Mouse (Mus musculus) kidney, embryonic 15.5 days (tissue): Measurements from ENCODE around the gene Timm23. TPM values are rescaled to one million over a fixed set of nuclear protein-coding genes. Genes with fewer than 3 reads are reported as not detected.
"Not testable (repeated sequence)": the region's sequence is repeated elsewhere in the genome, so short reads cannot be mapped to it uniquely, and the experiment has no call there.

ENCODE experiments used
- ATAC-seq: fragments of 200-750 bp; cut with Nextera tagmentation; replicated peaks from 2 replicates; pipeline ENCODE4 v1.8.0; 2017; ENCODE audit warnings: moderate TSS enrichment; ENCODE audit not compliant: low FRiP score
- H3K27ac ChIP-seq: fragments of 300-500 bp; sonication (generic); 2 replicates; pipeline ENCODE4 v1.5.1; 2015; ENCODE audit warnings: mild to moderate bottlenecking, inconsistent platforms
- H3K27me3 ChIP-seq: fragments of 300-500 bp; sonication (generic); 2 replicates; pipeline ENCODE4 v1.6.1; 2015; ENCODE audit warnings: inconsistent platforms
- H3K36me3 ChIP-seq: fragments of 300-500 bp; sonication (generic); 2 replicates; pipeline ENCODE4 v1.6.1; 2015; ENCODE audit warnings: inconsistent platforms
- H3K4me1 ChIP-seq: fragments of 300-500 bp; sonication (generic); 2 replicates; pipeline ENCODE4 v1.6.1; 2015; ENCODE audit warnings: inconsistent platforms
- H3K4me2 ChIP-seq: fragments of 300-500 bp; sonication (generic); 2 replicates; pipeline ENCODE4 v1.6.1; 2015; ENCODE audit warnings: moderate library complexity, mild to moderate bottlenecking, inconsistent platforms
- H3K4me3 ChIP-seq: fragments of 300-500 bp; sonication (generic); replicated peaks from 2 replicates; pipeline ENCODE4 v1.5.1; 2015; ENCODE audit warnings: mild to moderate bottlenecking, inconsistent platforms
- H3K9ac ChIP-seq: fragments of 300-500 bp; sonication (generic); 2 replicates; pipeline ENCODE4 v1.6.1; 2015; ENCODE audit warnings: mild to moderate bottlenecking, inconsistent platforms
- H3K9me3 ChIP-seq: fragments of 300-500 bp; sonication (generic); replicated peaks from 2 replicates; pipeline ENCODE4 v1.6.1; 2016; ENCODE audit warnings: inconsistent platforms
- WGBS: fragments of 180-500 bp; shearing (Covaris S2); methylation state at CpG from one replicate; pipeline ENCODE4 v1.1.7; 2015; ENCODE audit warnings: mixed read lengths; 5-methylcytosine and 5-hydroxymethylcytosine counted together
- polyA plus RNA-seq: library from polyadenylated mRNA; unstranded; fragments of >200 nt; fragmentation: Nextera tagmentation; extraction: Ambion mirVana; gene quantifications from 2 replicates; pipeline ENCODE4 v1.2.1, GENCODE M21; 2015

Timm23 gene
- 300 and 306 TPM in 2 replicates for polyA plus RNA-seq

DNA sequence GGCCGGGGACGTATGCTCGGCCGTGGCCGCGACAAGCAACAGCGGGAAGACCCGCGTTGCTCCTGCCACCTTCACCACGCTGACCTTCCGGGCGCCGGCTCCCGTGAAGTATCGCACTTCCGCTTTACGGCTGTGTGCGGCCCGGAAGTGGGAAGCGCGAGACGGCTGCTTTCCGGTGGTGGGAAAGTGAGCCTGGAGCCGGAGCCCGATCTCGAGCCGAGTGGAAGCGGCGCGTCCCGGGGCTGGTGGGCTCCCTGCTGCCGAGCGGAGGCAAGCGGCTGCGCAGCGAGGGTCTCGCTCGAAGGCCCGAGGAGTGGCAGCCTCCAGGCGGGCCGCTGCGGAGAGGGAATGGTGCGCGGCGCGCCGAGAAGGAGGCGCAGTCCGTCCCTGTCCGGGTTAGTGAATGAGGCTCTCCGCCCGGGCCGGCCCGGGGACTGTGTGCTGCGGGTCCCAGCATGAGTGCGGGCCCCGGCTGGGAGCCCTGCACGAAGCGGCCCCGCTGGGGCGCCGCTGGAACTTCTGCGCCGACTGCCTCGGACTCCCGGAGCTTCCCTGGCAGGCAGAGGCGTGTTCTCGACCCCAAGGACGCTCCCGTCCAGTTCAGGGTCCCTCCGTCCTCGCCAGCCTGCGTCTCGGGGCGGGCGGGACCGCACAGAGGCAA lies at the start of gene Timm23, which contains the start of gene Parg:
TSS of gene Timm23 (minus strand) at position 108 of the 661 bp plus-strand sequence.
TSS of gene Parg (plus strand) at position 159 of the 661 bp plus-strand sequence.
- peak; percentile 96 for ATAC-seq
- Histone ChIP-seq H3K27me3 (no peaks in the 10 kb centered on the region), H3K9me3 (no peaks in the 10 kb centered on the region), H3K36me3 (peaks cover 30% of the 10 kb centered on the region), H3K4me3 (peak within 1 kb of the TSS; percentile 99), H3K9ac (peak within 1 kb of the TSS; percentile 98), H3K27ac (peak within 1 kb of the TSS; percentile 82), H3K4me1 (peaks cover 28% of the 10 kb centered on the region), H3K4me2 (peak within 1 kb of the TSS; percentile 84)
- WGBS = under 1% methylated on average over 76 of the region's 77 CpGs

GRCm38 (mm10) chr14:32249616-32250015 lies 47.9 kb upstream of the Timm23 start:
- Histone ChIP-seq H3K36me3 (peaks cover 12% of the 10 kb centered on the region), H3K27ac (no peak overlapping the region), H3K4me2 (no peak overlapping the region), H3K9ac (no peak overlapping the region), H3K27me3 (no peaks in the 10 kb centered on the region), H3K4me3 (no peak overlapping the region), H3K9me3 (no peaks in the 10 kb centered on the region), H3K4me1 (no peaks in the 10 kb centered on the region)
- WGBS = 77% methylated on average over 6 of the region's 6 CpGs
- no peak for ATAC-seq

- WGBS = 27% methylated on average over 2 of the region's 2 CpGs
- peaks cover 22% of the 10 kb centered on the region for H3K36me3 ChIP-seq
- H3K4me3 ChIP-seq = no peak overlapping the region
- no peaks in the 10 kb centered on the region for H3K9me3 ChIP-seq
- H3K4me2 ChIP-seq = no peak overlapping the region
- no peak overlapping the region for H3K27ac ChIP-seq
- H3K9ac ChIP-seq = no peak overlapping the region
- no peaks in the 10 kb centered on the region for H3K4me1 ChIP-seq
- no peaks in the 10 kb centered on the region for H3K27me3 ChIP-seq
- no peak for ATAC-seq
These were observed 44.3 kb upstream of the Timm23 start for GRCm38 (mm10) chr14:32246019-32246418.

- no peak for ATAC-seq
- no peak overlapping the region for H3K27ac ChIP-seq
- H3K36me3 ChIP-seq = peaks cover 40% of the 10 kb centered on the region
- WGBS = 69% methylated on average over 4 of the region's 4 CpGs
- no peaks in the 10 kb centered on the region for H3K27me3 ChIP-seq
- H3K9me3 ChIP-seq = no peaks in the 10 kb centered on the region
- no peak overlapping the region for H3K9ac ChIP-seq
- H3K4me2 ChIP-seq = no peak overlapping the region
- H3K4me3 ChIP-seq = no peak overlapping the region
- H3K4me1 ChIP-seq = no peaks in the 10 kb centered on the region
These were observed 40.7 kb upstream of the Timm23 start for GRCm38 (mm10) chr14:32242401-32242800.

DNA sequence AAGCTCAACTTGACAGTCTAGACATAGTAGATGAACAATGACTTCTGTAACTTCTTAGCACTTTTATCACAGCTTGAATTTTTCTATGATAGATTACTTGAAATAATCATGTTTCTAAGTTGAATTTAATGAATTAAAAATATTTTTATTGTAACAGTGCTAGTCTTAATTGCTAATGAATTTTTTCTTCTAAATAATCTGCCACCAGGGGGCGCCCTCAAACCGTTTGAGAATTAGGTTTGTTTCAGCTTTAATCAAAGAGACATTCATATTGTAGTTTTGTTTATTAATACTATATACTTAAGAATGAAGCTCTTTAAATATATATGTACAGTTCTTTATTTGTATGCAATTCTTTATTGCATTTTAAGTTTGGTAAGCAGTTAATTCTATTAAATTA lies 27.3 kb upstream of the Timm23 start:
- Histone ChIP-seq H3K27ac (no peak overlapping the region), H3K9ac (no peak overlapping the region), H3K4me2 (no peak overlapping the region), H3K9me3 (no peaks in the 10 kb centered on the region), H3K27me3 (no peaks in the 10 kb centered on the region), H3K4me1 (no peaks in the 10 kb centered on the region), H3K4me3 (no peak overlapping the region), H3K36me3 (peaks cover 27% of the 10 kb centered on the region)
- 0% methylated on average over 2 of the region's 2 CpGs for WGBS
- no peak for ATAC-seq

DNA sequence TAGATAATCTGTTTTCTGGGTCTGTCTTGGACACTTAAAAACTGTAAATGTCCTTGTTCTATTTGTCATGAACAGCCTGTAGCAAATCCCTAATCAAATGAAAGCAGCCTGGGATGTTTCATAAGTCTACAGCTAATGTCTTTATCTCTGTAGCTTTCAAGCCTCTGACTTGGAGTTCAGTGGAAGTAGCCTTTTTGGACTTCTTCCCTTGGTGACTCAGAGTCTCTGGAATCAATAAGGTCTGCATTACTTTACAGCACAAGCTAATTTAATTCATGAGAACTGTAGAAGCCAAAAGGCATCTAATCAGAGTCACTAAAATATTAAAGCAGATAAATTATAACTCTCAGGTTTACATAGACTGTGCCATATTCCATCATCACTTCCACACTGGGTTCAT lies 24.9 kb upstream of the Timm23 start:
- Histone ChIP-seq H3K9ac (no peak overlapping the region), H3K36me3 (peaks cover 24% of the 10 kb centered on the region), H3K27ac (no peak overlapping the region), H3K27me3 (no peaks in the 10 kb centered on the region), H3K4me2 (no peak overlapping the region), H3K9me3 (no peaks in the 10 kb centered on the region), H3K4me1 (no peaks in the 10 kb centered on the region), H3K4me3 (no peak overlapping the region)
- ATAC-seq = no peak

- Histone ChIP-seq H3K27ac (peak overlapping the region; percentile 71), H3K9me3 (no peaks in the 10 kb centered on the region), H3K36me3 (peaks cover 34% of the 10 kb centered on the region), H3K4me2 (peak overlapping the region; percentile 67), H3K27me3 (no peaks in the 10 kb centered on the region), H3K4me3 (peak overlapping the region; percentile 99), H3K9ac (peak overlapping the region; percentile 98), H3K4me1 (peaks cover 28% of the 10 kb centered on the region)
- 0% methylated on average over 26 of the region's 26 CpGs for WGBS
- ATAC-seq = no peak; the same call in 1 of the 2 replicates
These were observed 344 bp downstream of the Timm23 start for GRCm38 (mm10) chr14:32201354-32201753.

- not testable (repeated sequence) for H3K4me2 ChIP-seq, ATAC-seq, H3K9ac ChIP-seq, H3K4me3 ChIP-seq, H3K27me3 ChIP-seq, H3K4me1 ChIP-seq, H3K27ac ChIP-seq, H3K9me3 ChIP-seq
- WGBS = 80% methylated on average over 5 of the region's 5 CpGs
- H3K36me3 ChIP-seq = peaks cover 82% of the 10 kb centered on the region
These were observed 8.1 kb downstream of the Timm23 start for GRCm38 (mm10) chr14:32193557-32193956.

GRCm38 (mm10) chr14:32192437-32192836 lies 9.3 kb downstream of the Timm23 start:
- ATAC-seq = no peak
- Histone ChIP-seq H3K9ac (no peak overlapping the region), H3K4me2 (no peak overlapping the region), H3K27me3 (no peaks in the 10 kb centered on the region), H3K4me1 (no peaks in the 10 kb centered on the region), H3K9me3 (no peaks in the 10 kb centered on the region), H3K36me3 (peaks cover 82% of the 10 kb centered on the region), H3K4me3 (no peak overlapping the region), H3K27ac (no peak overlapping the region)
- 32% methylated on average over 3 of the region's 3 CpGs for WGBS

DNA sequence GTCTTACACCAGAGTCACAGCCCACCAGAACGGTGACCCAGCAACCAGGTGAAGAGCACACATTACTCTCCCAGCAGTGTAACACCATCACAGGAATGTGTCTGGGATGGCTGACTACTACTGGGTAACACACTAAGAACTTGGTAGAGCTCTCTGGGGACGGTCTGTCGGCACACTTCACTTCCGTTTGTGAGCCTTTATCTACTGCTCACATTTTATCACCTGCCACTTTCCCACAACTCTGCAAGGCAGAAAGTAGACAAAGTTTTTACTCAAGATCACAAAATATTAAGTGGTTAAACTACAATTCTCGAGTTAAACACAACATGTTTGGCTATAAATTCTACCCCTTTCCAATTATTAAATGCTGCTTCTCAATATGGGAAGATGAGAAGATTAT lies 9.8 kb downstream of the Timm23 start:
- H3K9me3 ChIP-seq = no peaks in the 10 kb centered on the region
- no peak for ATAC-seq
- H3K4me2 ChIP-seq = no peak overlapping the region
- no peaks in the 10 kb centered on the region for H3K4me1 ChIP-seq
- peaks cover 82% of the 10 kb centered on the region for H3K36me3 ChIP-seq
- H3K4me3 ChIP-seq = no peak overlapping the region
- WGBS = 89% methylated on average over 5 of the region's 5 CpGs
- H3K27ac ChIP-seq = no peak overlapping the region
- H3K27me3 ChIP-seq = no peaks in the 10 kb centered on the region
- no peak overlapping the region for H3K9ac ChIP-seq

DNA sequence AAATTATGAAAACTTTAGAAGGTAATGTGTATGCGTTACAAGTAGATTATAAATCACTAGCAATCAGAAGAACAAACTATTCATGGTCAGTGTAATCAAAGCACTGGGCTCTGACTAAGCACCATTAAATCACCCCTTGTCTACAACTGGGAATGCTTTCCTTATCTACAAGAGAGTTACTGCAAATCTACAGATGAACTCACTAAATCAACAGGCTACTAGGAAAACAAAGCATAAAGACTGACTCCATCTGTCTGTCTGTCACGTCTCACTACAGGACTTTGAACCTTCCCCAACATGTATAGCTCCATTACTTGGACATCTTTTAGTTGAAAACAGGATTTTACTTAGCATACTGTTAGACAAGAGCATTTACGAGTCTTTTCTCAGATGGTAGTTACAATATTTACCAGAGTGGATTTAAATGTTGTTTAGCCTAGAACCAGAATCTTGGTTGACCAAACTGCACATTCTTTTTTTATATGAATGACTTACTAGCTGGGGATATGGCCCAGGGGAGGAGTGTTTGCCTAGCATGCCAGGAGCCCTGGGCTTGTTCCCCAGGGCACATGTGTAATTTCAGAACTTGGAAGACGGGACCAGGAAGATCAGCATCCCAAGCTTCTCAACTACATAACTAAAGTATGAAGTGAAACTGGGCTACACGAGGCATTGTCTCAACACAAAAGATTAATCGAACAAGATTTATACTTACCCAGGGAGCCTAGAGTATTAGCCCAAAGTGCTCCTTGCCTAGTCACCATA lies 10.9 kb downstream of the Timm23 start:
- Histone ChIP-seq H3K27ac (no peak overlapping the region), H3K4me3 (no peak overlapping the region), H3K4me1 (no peaks in the 10 kb centered on the region), H3K27me3 (no peaks in the 10 kb centered on the region), H3K9me3 (no peaks in the 10 kb centered on the region), H3K36me3 (peaks cover 87% of the 10 kb centered on the region), H3K4me2 (no peak overlapping the region), H3K9ac (no peak overlapping the region)
- WGBS = 76% methylated on average over 6 of the region's 6 CpGs
- no peak for ATAC-seq

GRCm38 (mm10) chr14:32183846-32184245 lies 17.9 kb downstream of the Timm23 start:
- no peak overlapping the region for H3K4me2 ChIP-seq
- H3K9me3 ChIP-seq = no peaks in the 10 kb centered on the region
- H3K4me3 ChIP-seq = no peak overlapping the region
- peaks cover 89% of the 10 kb centered on the region for H3K36me3 ChIP-seq
- whole genome bisulfite sequencing = 96% methylated on average over 4 of the region's 4 CpGs
- ATAC-seq = no peak
- H3K27ac ChIP-seq = no peak overlapping the region
- no peaks in the 10 kb centered on the region for H3K4me1 ChIP-seq
- H3K9ac ChIP-seq = no peak overlapping the region
- H3K27me3 ChIP-seq = no peaks in the 10 kb centered on the region
